Mouse (Mus musculus) liver, embryonic 14.5 days (tissue): Measurements from ENCODE around the gene H2-Eb1. TPM values are rescaled to one million over a fixed set of nuclear protein-coding genes. Genes with fewer than 3 reads are reported as not detected.

Experiments used
- ATAC-seq: fragments of 200-750 bp; cut with Nextera tagmentation; 2 replicates; pipeline ENCODE4 v1.8.0; 2017; ENCODE audit warnings: moderate number of reproducible peaks, mild to moderate bottlenecking, moderate library complexity; ENCODE audit not compliant: insufficient read depth
- DNase-seq, 3 experiments: peaks; one replicate each; pipeline ENCODE4 v3.0.0-alpha.2; 2012 to 2013; ENCODE audit warnings: low read depth in 3 of 3, low spot score in 3 of 3
- H3K27ac ChIP-seq: fragments of 300-500 bp; sonication (generic); 2 replicates; pipeline ENCODE4 v1.5.1; 2014; ENCODE audit warnings: moderate library complexity, mild to moderate bottlenecking, control low read depth, inconsistent platforms
- H3K27me3 ChIP-seq: fragments of 300-500 bp; sonication (generic); 2 replicates; pipeline ENCODE4 v1.6.1; 2014; ENCODE audit warnings: mild to moderate bottlenecking, low read length, moderate library complexity; ENCODE audit not compliant: control insufficient read depth, insufficient read depth
- H3K36me3 ChIP-seq: fragments of 300-500 bp; sonication (generic); replicated peaks from 2 replicates; pipeline ENCODE4 v1.6.1; 2014; ENCODE audit warnings: low read depth; ENCODE audit not compliant: control insufficient read depth, insufficient read depth
- H3K4me1 ChIP-seq, 2 experiments: fragments of 200-500 bp in 1 of 2; fragments of 300-500 bp in 1 of 2; sonication (generic) in 1 of 2; replicated peaks; 2 replicates each; pipeline ENCODE4 v1.6.1; 2012 to 2014; ENCODE audit warnings: antibody characterized with exemption in 1 of 2, inconsistent platforms in 1 of 2, low read length in 1 of 2; ENCODE audit not compliant: control insufficient read depth in 2 of 2, insufficient read depth in 2 of 2
- H3K4me2 ChIP-seq: fragments of 300-500 bp; sonication (generic); 2 replicates; pipeline ENCODE4 v1.6.1; 2014; ENCODE audit warnings: low read depth, mild to moderate bottlenecking, control low read depth, moderate library complexity
- H3K4me3 ChIP-seq, 2 experiments: fragments of 200-500 bp in 1 of 2; fragments of 300-500 bp in 1 of 2; sonication (generic) in 1 of 2; 2 replicates each; pipeline ENCODE4 v1.5.1; 2012 to 2014; ENCODE audit warnings: low read depth in 2 of 2, low read length in 2 of 2, mild to moderate bottlenecking in 2 of 2, control low read depth in 1 of 2, inconsistent platforms in 1 of 2, moderate library complexity in 1 of 2; ENCODE audit not compliant: insufficient read depth in 1 of 2
- H3K9ac ChIP-seq: fragments of 300-500 bp; sonication (generic); replicated peaks from 2 replicates; pipeline ENCODE4 v1.6.1; 2014; ENCODE audit warnings: mild to moderate bottlenecking, control low read depth, moderate library complexity
- H3K9me3 ChIP-seq: fragments of 300-500 bp; sonication (generic); 2 replicates; pipeline ENCODE4 v1.6.1; 2016; ENCODE audit warnings: low read length, mixed read lengths; ENCODE audit not compliant: control insufficient read depth
- CTCF ChIP-seq: IDR thresholded peaks from 2 replicates; pipeline ENCODE4 v1.5.1; 2016; ENCODE audit warnings: antibody characterized with exemption, low read depth, control low read depth
- EP300 ChIP-seq: IDR thresholded peaks from 2 replicates; pipeline ENCODE4 v1.6.1; 2016; ENCODE audit warnings: antibody characterized with exemption, low read depth
- WGBS: fragments of 180-500 bp; shearing (Covaris S2); extraction: QIAGEN DNeasy Blood & Tissue Kit; methylation state at CpG from one replicate; pipeline ENCODE4 v1.1.7; 2014; ENCODE audit not compliant: insufficient replicate concordance; 5-methylcytosine and 5-hydroxymethylcytosine counted together
- polyA plus RNA-seq, 2 experiments: library from polyadenylated mRNA; depleted of rRNA in 1 of 2; stranded (reverse) in 1 of 2; unstranded in 1 of 2; fragments of >200 nt; fragmentation: Nextera tagmentation in 1 of 2; extraction: Ambion mirVana in 1 of 2; gene quantifications; 2 replicates each; pipeline versions ENCODE4 v1.2.1 to v1.2.3; 2012 to 2014

The H2-Eb1 gene
- polyA plus RNA-seq, 2 experiments, result 0.65 to 0.80 TPM

DNA sequence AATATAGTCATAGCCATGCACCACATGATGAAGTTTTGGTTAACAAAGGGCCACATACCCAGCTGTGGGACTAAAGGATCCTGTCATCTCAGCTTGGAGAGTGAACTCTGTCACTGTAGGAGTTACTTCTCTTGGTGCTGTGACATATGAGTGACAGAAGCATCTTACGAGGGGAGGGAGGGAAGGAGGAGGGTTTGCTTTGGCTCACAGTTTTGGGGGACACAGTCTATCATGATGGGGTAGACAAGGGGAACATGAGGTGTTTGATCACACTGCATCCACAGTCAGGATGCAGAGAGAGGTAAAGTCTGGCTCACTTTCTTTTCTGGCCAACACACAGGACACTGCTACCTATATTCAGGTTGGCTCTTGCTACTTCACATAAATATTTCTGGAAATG is 23.8 kb upstream of the H2-Eb1 start:
- Histone ChIP-seq H3K27ac (no peak overlapping the region), H3K9ac (no peak overlapping the region), H3K9me3 (no peaks in the 10 kb centered on the region), H3K4me3 (no peak overlapping the region), H3K4me1 (no peaks in the 10 kb centered on the region), H3K36me3 (no peaks in the 10 kb centered on the region), H3K4me2 (no peak overlapping the region), H3K27me3 (no peaks in the 10 kb centered on the region)
- no peak for ATAC-seq
- no peak for DNase-seq
- TF ChIP-seq CTCF (no peak), EP300 (no peak)
- WGBS, result 59% methylated on average over 1 of the region's 1 CpGs

DNA sequence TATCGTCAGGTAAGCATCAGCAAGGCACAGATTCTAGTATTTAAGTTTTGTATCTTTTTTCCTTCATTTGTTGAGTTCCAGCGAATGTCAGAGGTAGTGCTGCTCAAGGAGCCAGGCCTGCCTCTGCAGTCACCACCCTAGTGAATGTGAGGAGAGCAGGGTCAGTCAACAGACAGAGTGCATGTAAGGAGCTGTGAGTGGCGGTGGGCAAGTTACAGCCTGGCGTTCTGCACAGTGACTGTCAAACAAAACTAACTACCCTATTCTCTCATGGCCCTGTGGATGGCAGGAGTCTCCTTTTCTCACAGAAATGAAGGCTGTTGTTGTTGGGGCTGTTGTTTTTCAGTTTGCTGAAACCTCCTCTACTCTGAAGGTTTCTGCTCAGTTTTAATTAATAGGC is 20.3 kb upstream of the H2-Eb1 start:
- WGBS, result 59% methylated on average over 4 of the region's 4 CpGs

GRCm38 (mm10) chr17:34285848-34286247 is 19.8 kb upstream of the H2-Eb1 start:
- H3K27me3 ChIP-seq, result no peaks in the 10 kb centered on the region
- no peaks in the 10 kb centered on the region for H3K36me3 ChIP-seq
- H3K4me2 ChIP-seq, result no peak overlapping the region
- DNase-seq (no peak), ATAC-seq (no peak)
- TF ChIP-seq EP300 (no peak), CTCF (peak; percentile 76)
- no peak overlapping the region for H3K9ac ChIP-seq
- no peaks in the 10 kb centered on the region for H3K9me3 ChIP-seq
- no peaks in the 10 kb centered on the region for H3K4me1 ChIP-seq
- 31% methylated on average over 4 of the region's 4 CpGs for WGBS
- H3K27ac ChIP-seq, result no peak overlapping the region
- H3K4me3 ChIP-seq, result no peak overlapping the region

More for the DNA sequence above, 20.3 kb upstream of the H2-Eb1 start:
- ATAC-seq, result no peak
- H3K9ac ChIP-seq, result no peak overlapping the region
- no peak overlapping the region for H3K4me3 ChIP-seq
- H3K27me3 ChIP-seq, result no peaks in the 10 kb centered on the region
- H3K9me3 ChIP-seq, result no peaks in the 10 kb centered on the region
- TF ChIP-seq CTCF (no peak), EP300 (no peak)
- H3K36me3 ChIP-seq, result no peaks in the 10 kb centered on the region
- H3K4me2 ChIP-seq, result no peak overlapping the region
- DNase-seq, result no peak
- no peaks in the 10 kb centered on the region for H3K4me1 ChIP-seq
- no peak overlapping the region for H3K27ac ChIP-seq

- no peak for DNase-seq
- Histone ChIP-seq H3K4me2 (no peak overlapping the region), H3K4me3 (no peak overlapping the region), H3K9me3 (no peaks in the 10 kb centered on the region), H3K27me3 (no peaks in the 10 kb centered on the region), H3K27ac (no peak overlapping the region), H3K36me3 (no peaks in the 10 kb centered on the region), H3K9ac (no peak overlapping the region), H3K4me1 (no peaks in the 10 kb centered on the region)
- TF ChIP-seq CTCF, result no peak
- no peak for TF ChIP-seq EP300
- 43% methylated on average over 5 of the region's 5 CpGs for WGBS
- no peak for ATAC-seq
Measured at GRCm38 (mm10) chr17:34286501-34286900, 19.2 kb upstream of the H2-Eb1 start.

- ATAC-seq (no peak), DNase-seq (no peak)
- no peaks in the 10 kb centered on the region for H3K27me3 ChIP-seq
- no peaks in the 10 kb centered on the region for H3K36me3 ChIP-seq
- H3K4me3 ChIP-seq, result no peak overlapping the region
- TF ChIP-seq CTCF (no peak), EP300 (no peak)
- no peaks in the 10 kb centered on the region for H3K9me3 ChIP-seq
- no peaks in the 10 kb centered on the region for H3K4me1 ChIP-seq
- no peak overlapping the region for H3K9ac ChIP-seq
- no peak overlapping the region for H3K27ac ChIP-seq
- WGBS, result 27% methylated on average over 6 of the region's 6 CpGs
- no peak overlapping the region for H3K4me2 ChIP-seq
Measured at GRCm38 (mm10) chr17:34286999-34287398, 18.7 kb upstream of the H2-Eb1 start.

- TF ChIP-seq EP300 (no peak), CTCF (no peak)
- H3K9me3 ChIP-seq, result no peaks in the 10 kb centered on the region
- no peaks in the 10 kb centered on the region for H3K4me1 ChIP-seq
- H3K36me3 ChIP-seq, result no peaks in the 10 kb centered on the region
- peak in 2 of 3 experiments; percentile 30 to 47 for DNase-seq
- H3K4me3 ChIP-seq, result no peak within 1 kb of the TSS
- ATAC-seq, result no peak
- no peak within 1 kb of the TSS for H3K27ac ChIP-seq
- H3K4me2 ChIP-seq, result no peak within 1 kb of the TSS
- H3K9ac ChIP-seq, result no peak within 1 kb of the TSS
- H3K27me3 ChIP-seq, result no peaks in the 10 kb centered on the region
- 14% methylated on average over 8 of the region's 8 CpGs for WGBS
Measured at GRCm38 (mm10) chr17:34287648-34288047, 18.0 kb upstream of the H2-Eb1 start, which contains the start of gene H2-Aa. TSS of gene H2-Aa (minus strand) at chr17:34287823.
